Mouse (Mus musculus) right cerebral cortex, postnatal 10 days (tissue): Measurements from ENCODE around the gene Olfr474.
"Not testable (repeated sequence)": the region's sequence is repeated elsewhere in the genome, so short reads cannot be mapped to it uniquely, and the experiment has no call there.

Experiments used
- DNase-seq, 2 experiments: peaks; one replicate each; pipeline ENCODE4 v3.0.0; 2021; ENCODE audit warnings: low spot score in 2 of 2

The Olfr474 gene

GRCm38 (mm10) chr7:107954343-107954742, at the start of gene Olfr474:
TSS of gene Olfr474 (plus strand) at chr7:107954643.
- DNase-seq = no peak

GRCm38 (mm10) chr7:107930146-107930545, 24.3 kb upstream of the Olfr474 start, which contains the start of gene Olfr473:
TSS of gene Olfr473 (plus strand) at chr7:107930446.
- no peak for DNase-seq

- not testable (repeated sequence) for DNase-seq
These were observed 1.9 kb upstream of the Olfr474 start for GRCm38 (mm10) chr7:107952539-107952938.

- no peak for DNase-seq
These were observed 10.1 kb downstream of the Olfr474 start, which contains the start of gene Olfr476 for GRCm38 (mm10) chr7:107964503-107964902. TSS of gene Olfr476 (plus strand) at chr7:107964803.

- no peak for DNase-seq
These were observed 31.9 kb downstream of the Olfr474 start, which contains the start of gene Olfr477 for GRCm38 (mm10) chr7:107986393-107986792. TSS of gene Olfr477 (plus strand) at chr7:107986693.
